ENCODE assay signal across 9 mouse cellular contexts in the genomic region with DNA sequence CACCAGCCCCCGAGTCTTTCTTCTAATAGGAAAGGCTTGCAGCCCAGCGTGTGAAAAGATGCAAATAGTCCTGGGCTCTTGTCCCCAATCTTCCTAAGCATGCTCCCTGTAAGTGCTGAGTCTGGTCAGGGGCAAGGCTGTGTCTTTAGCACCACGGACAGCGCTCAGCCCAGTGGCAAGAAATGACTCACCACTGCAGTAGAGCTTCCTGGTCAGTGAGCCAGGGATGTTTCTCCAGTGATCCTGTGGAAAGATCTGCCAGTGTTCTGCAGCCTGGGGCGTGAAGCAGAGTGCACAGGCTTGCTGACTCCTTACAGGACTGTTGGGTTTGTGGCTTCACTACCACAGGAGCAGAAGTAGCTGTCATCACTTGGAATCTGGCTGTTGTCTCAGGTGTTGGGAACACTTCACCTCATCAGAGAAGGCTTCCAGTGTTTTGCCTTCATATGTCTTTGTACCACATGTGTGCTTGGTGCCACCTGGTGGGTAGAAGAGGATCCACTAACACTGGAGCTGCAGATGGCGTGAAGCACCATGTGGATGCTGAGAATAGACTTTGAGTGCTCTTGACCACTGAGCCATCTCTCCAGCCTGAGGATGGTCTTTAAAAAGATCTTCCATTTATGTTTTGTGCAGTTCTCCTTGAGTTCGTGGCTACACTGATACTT.
DNase-seq lines count a peak whose midpoint lies in the region; ATAC-seq and TF ChIP-seq lines count a peak whose summit lies in the region.
"Had no signal": no experiment of that assay in that cellular context is flagged by ENCODE, and none has a peak within 500 bp of the region (broad histone marks: within the 10 kb centered on the region; RNA-seq: fewer than 3 reads in every experiment).

No protein-coding gene starts in this region.

- TF ChIP-seq CTCF in gastrocnemius, adult 2 months (IDR thresholded peaks at IDR 0.05) = peak; percentile 55

- no peak for TF ChIP-seq POLR2A in myocyte (IDR thresholded peaks at IDR 0.05; ENCODE audit: insufficient read length, low read depth)

- intact Hi-C loops in gastrocnemius, adult 2 months (cut with DNase I) = loop anchor here (2.0 to 10.0 kb wide), 2 partner anchors 132 to 246 kb away; a partner anchor contains a TSS

- H3K9ac ChIP-seq in hindbrain, embryonic 16.5 days (ENCODE audit: low read depth, low read length) = no peak overlapping the region
- H3K9ac ChIP-seq: limb, embryonic 15.5 days had no signal

- peaks cover 3% of the 10 kb centered on the region for H3K36me3 ChIP-seq in hindbrain, embryonic 16.5 days (ENCODE audit: control insufficient read depth, insufficient read depth, low read length)
- no peaks in the 10 kb centered on the region for H3K36me3 ChIP-seq in myocyte (ENCODE audit: control insufficient read depth, insufficient read depth)
- H3K36me3 ChIP-seq: limb, embryonic 15.5 days had no signal

- no peaks in the 10 kb centered on the region for H3K79me2 ChIP-seq in myocyte (ENCODE audit: control insufficient read depth, insufficient read depth)

- no peak overlapping the region for H3K27ac ChIP-seq in gastrocnemius, adult 2 months
- no peak overlapping the region for H3K27ac ChIP-seq in hindbrain, embryonic 16.5 days (ENCODE audit: low read depth, low read length)
- H3K27ac ChIP-seq: limb, embryonic 15.5 days had no signal

- WGBS in hindbrain, embryonic 16.5 days = 55% methylated on average over 7 of the region's 7 CpGs

- no peaks in the 10 kb centered on the region for H3K9me3 ChIP-seq in hindbrain, embryonic 16.5 days (ENCODE audit: control insufficient read depth, low read length)
- H3K9me3 ChIP-seq: limb, embryonic 15.5 days had no signal

- no peak overlapping the region for H3K4me3 ChIP-seq in gastrocnemius, adult 2 months
- H3K4me3 ChIP-seq in hindbrain, embryonic 16.5 days (ENCODE audit: low read length) = no peak overlapping the region
- no peak overlapping the region for H3K4me3 ChIP-seq in myocyte
- H3K4me3 ChIP-seq: limb, embryonic 15.5 days had no signal

- ATAC-seq in hindbrain, embryonic 16.5 days = peak; percentile 57

- DNase-seq in gastrocnemius, adult 2 months = peak; percentile 33
- no peak for DNase-seq in gastrocnemius, postnatal 25 days
- DNase-seq in ZHBTc4 (ENCODE audit: low read depth, low spot score) = peak; percentile 70
- DNase-seq in embryo, embryonic 11 days = peak; percentile 74
- DNase-seq in left cerebral cortex, adult 18-20 months (ENCODE audit: low spot score in 2 of 2) = peak; percentile 59 to 60
- peak; percentile 56 for DNase-seq in urinary bladder, postnatal 25 days (ENCODE audit: low spot score)

- H3K4me1 ChIP-seq in hindbrain, embryonic 16.5 days (ENCODE audit: control insufficient read depth, insufficient read depth, low read depth, low read length) = no peaks in the 10 kb centered on the region; the same call in 1 of the 2 replicates
- H3K4me1 ChIP-seq: limb, embryonic 15.5 days had no signal

- H3ac ChIP-seq in myocyte (ENCODE audit: control insufficient read depth, insufficient read length) = no peak overlapping the region

- H3K27me3 ChIP-seq in hindbrain, embryonic 16.5 days (replicated peaks; ENCODE audit: control insufficient read depth, insufficient read depth, low read length) = no peaks in the 10 kb centered on the region
- no peaks in the 10 kb centered on the region for H3K27me3 ChIP-seq in myocyte (ENCODE audit: control insufficient read depth, insufficient read depth, insufficient read length)
- H3K27me3 ChIP-seq: limb, embryonic 15.5 days had no signal

- H3K4me2 ChIP-seq in hindbrain, embryonic 16.5 days (ENCODE audit: low read length) = no peak overlapping the region
- no peak overlapping the region for H3K4me2 ChIP-seq in myocyte (ENCODE audit: low read depth)
- H3K4me2 ChIP-seq: limb, embryonic 15.5 days had no signal

TF ChIP-seq in myocyte, 11 proteins besides CTCF, POLR2A, EP300 and RAD21:
- TF ChIP-seq TCF12 (IDR thresholded peaks at IDR 0.05; ENCODE audit: insufficient read depth, poor library complexity, severe bottlenecking) = no peak
- no peak for TF ChIP-seq POLR2AphosphoS2 (IDR thresholded peaks at IDR 0.05; ENCODE audit: insufficient read length, low read depth)
- no peak for TF ChIP-seq MYOD1 (IDR thresholded peaks at IDR 0.05; ENCODE audit: control insufficient read depth in 1 of 3, insufficient read length in 2 of 3, low read depth in 2 of 3)
- no peak for TF ChIP-seq E2F4 (IDR thresholded peaks at IDR 0.05; ENCODE audit: insufficient read depth)
- peak; percentile 86 for TF ChIP-seq REST (IDR thresholded peaks at IDR 0.05; ENCODE audit: insufficient read depth, insufficient read length)
- TF ChIP-seq SRF (IDR thresholded peaks at IDR 0.05; ENCODE audit: control insufficient read depth, insufficient read length, low read depth) = no peak
